Mouse (Mus musculus): ENCODE results near the gene Lrit3.

DNA sequence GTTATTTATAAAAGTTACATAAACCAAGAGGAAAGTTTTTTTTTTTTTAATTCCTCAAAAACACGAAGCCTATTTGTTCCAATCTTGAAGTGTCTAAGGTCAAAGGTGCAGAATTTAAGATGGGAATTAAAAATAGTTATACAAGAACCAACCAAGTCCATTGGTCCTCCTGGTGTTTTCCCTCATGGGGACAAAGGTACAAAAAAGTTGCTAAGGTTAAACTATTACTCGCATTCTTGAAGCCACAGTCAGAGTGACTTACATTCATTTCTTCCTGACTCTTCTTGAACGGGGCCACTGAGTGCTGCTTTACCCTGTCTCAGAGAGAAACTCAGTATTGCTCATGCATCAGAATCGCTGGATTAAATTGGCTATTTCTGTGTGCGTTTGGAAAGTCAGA, 6.5 kb downstream of the Lrit3 start:
- TF ChIP-seq CTCF (IDR thresholded peaks at IDR 0.05; ENCODE audit: control insufficient read depth, insufficient read depth, insufficient read length) (no peak), MYOG (IDR thresholded peaks at IDR 0.05; ENCODE audit: control insufficient read depth, extremely low read depth, insufficient read length) (no peak), MYOD1 (IDR thresholded peaks at IDR 0.05; ENCODE audit: control insufficient read depth, insufficient read length, low read depth) (no peak)
